Comparison of ENCODE assay signal across 9 mouse cellular contexts in the genomic region with DNA sequence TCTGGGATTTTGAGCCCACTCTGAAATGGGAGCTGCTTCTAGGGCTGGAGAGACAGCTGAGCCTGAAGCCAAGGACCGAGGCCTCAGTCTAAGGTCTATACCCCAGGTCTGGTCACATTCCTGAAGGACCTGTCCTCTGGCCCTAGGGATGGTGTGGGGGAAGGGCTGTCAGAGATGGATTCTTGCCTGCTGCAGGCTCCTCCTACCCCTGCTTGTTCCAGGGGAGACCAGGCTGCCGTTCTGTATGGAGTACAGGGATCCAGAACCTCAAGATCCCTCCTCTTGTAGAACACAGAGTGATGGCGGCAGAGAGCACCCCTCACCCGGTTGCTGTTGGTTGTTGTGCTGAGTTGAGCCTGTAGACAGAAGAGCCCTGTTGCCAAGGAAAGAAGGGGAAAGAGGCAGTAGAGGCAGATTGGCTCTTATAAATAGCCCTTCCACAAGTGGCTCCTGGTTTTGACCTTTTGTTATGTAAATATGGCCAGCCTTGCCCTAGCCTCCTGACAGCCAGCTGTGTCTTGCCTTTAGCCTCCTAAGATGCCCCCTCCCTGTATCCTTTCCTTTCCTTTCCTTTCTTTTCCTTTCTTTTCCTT. TPM values are rescaled to one million over a fixed set of nuclear protein-coding genes. Genes with fewer than 3 reads are reported as not detected.
A peak's percentile ranks its signal among the peaks of the same experiment; 100 is the strongest.
DNase-seq lines count a peak whose midpoint lies in the region; ATAC-seq and TF ChIP-seq lines count a peak whose summit lies in the region.
"Had no signal": no experiment of that assay in that cellular context is flagged by ENCODE, and none has a peak within 500 bp of the region (broad histone marks: within the 10 kb centered on the region; RNA-seq: fewer than 3 reads in every experiment).

No protein-coding gene starts in this region.

- no peak overlapping the region for H3K4me3 ChIP-seq in intestine, embryonic 15.5 days (replicated peaks)
- no peak overlapping the region for H3K4me3 ChIP-seq in intestine, embryonic 16.5 days (ENCODE audit: low read length)
- H3K4me3 ChIP-seq in ES-E14 (ENCODE audit: insufficient read depth in 1 of 2, low read depth in 1 of 2, low read length in 2 of 2, poor library complexity in 1 of 2, severe bottlenecking in 1 of 2), result peak overlapping the region; percentile 25 to 38; a peak in 3 of 4 replicates
- H3K4me3 ChIP-seq in liver, embryonic 13.5 days (replicated peaks), result no peak overlapping the region

- 0 out of 2 replicates have a peak, but pooled peaks have one; percentile 8 for ATAC-seq in intestine, embryonic 15.5 days
- no peak for ATAC-seq in intestine, embryonic 16.5 days
- no peak for ATAC-seq in liver, embryonic 13.5 days (ENCODE audit: low read depth)

- 50% methylated on average over 4 of the region's 4 CpGs for WGBS in intestine, embryonic 15.5 days
- 34% methylated on average over 4 of the region's 4 CpGs for WGBS in intestine, embryonic 16.5 days
- WGBS in liver, embryonic 13.5 days (ENCODE audit: insufficient replicate concordance), result 57% methylated on average over 4 of the region's 4 CpGs

- peaks cover 36% of the 10 kb centered on the region for H3K4me1 ChIP-seq in intestine, embryonic 15.5 days (replicated peaks)
- H3K4me1 ChIP-seq in intestine, embryonic 16.5 days (ENCODE audit: control insufficient read depth, insufficient read depth, low read length), result peaks cover 34% of the 10 kb centered on the region
- H3K4me1 ChIP-seq in ES-E14 (ENCODE audit: control insufficient read depth in 2 of 2, insufficient read depth in 2 of 2, low read length in 2 of 2, poor library complexity in 1 of 2), result peaks cover 21 to 55% of the 10 kb centered on the region in 2 experiments
- peaks cover 70% of the 10 kb centered on the region for H3K4me1 ChIP-seq in liver, embryonic 13.5 days (replicated peaks)

- DNase-seq in ES-E14 (ENCODE audit: low read depth, low spot score), result no peak
- peak; percentile 37 for DNase-seq in embryo, embryonic 10.5 days (ENCODE audit: low spot score)
- no peak for DNase-seq in liver, embryonic 13.5 days
- no peak for DNase-seq in retina, postnatal 1 day
- no peak for DNase-seq in left cerebral cortex, postnatal 14 days (ENCODE audit: low spot score in 2 of 2)
- DNase-seq: adrenal gland, postnatal 25 days; thymus, postnatal 14 days had no signal

- H3K4me2 ChIP-seq in intestine, embryonic 15.5 days (replicated peaks), result no peak overlapping the region
- H3K4me2 ChIP-seq in intestine, embryonic 16.5 days (ENCODE audit: low read depth, low read length), result no peak overlapping the region
- 0 out of 2 replicates have a peak overlapping the region, but pooled peaks have one; percentile 49 for H3K4me2 ChIP-seq in liver, embryonic 13.5 days

- intact Hi-C loops in left cerebral cortex, postnatal 14 days (cut with DNase I), result no loop called here

- peaks cover 18% of the 10 kb centered on the region for H3K36me3 ChIP-seq in intestine, embryonic 15.5 days
- H3K36me3 ChIP-seq in intestine, embryonic 16.5 days (ENCODE audit: control insufficient read depth, insufficient read depth, low read length), result peaks cover 12% of the 10 kb centered on the region
- H3K36me3 ChIP-seq in ES-E14 (ENCODE audit: control insufficient read depth, insufficient read depth, low read length, poor library complexity, severe bottlenecking), result peaks cover 33% of the 10 kb centered on the region
- peaks cover 28% of the 10 kb centered on the region for H3K36me3 ChIP-seq in liver, embryonic 13.5 days

- no peaks in the 10 kb centered on the region for H3K27me3 ChIP-seq in intestine, embryonic 15.5 days (replicated peaks)
- no peaks in the 10 kb centered on the region for H3K27me3 ChIP-seq in intestine, embryonic 16.5 days (replicated peaks; ENCODE audit: control insufficient read depth, insufficient read depth, low read length)
- H3K27me3 ChIP-seq in liver, embryonic 13.5 days, result no peaks in the 10 kb centered on the region

- H3K9ac ChIP-seq in intestine, embryonic 15.5 days, result no peak overlapping the region
- H3K9ac ChIP-seq in intestine, embryonic 16.5 days (ENCODE audit: low read depth, low read length), result no peak overlapping the region
- H3K9ac ChIP-seq in ES-E14 (ENCODE audit: insufficient read depth, low read depth, low read length, poor library complexity, severe bottlenecking), result peak overlapping the region; percentile 48
- H3K9ac ChIP-seq in liver, embryonic 13.5 days, result no peak overlapping the region

- in situ Hi-C loops in ES-E14 (cut with MboI; ENCODE audit: low sequenced_read_pairs in 2 of 2, unreplicated experiment in 2 of 2), result no loop called here

- no peak overlapping the region for H3K27ac ChIP-seq in intestine, embryonic 15.5 days
- no peak overlapping the region for H3K27ac ChIP-seq in intestine, embryonic 16.5 days (ENCODE audit: low read length)
- H3K27ac ChIP-seq in ES-E14 (ENCODE audit: insufficient read depth, low read depth, low read length, poor library complexity, severe bottlenecking), result peak overlapping the region; percentile 76
- H3K27ac ChIP-seq in liver, embryonic 13.5 days, result no peak overlapping the region; the same call in 1 of the 2 replicates

- no peaks in the 10 kb centered on the region for H3K9me3 ChIP-seq in intestine, embryonic 15.5 days
- no peaks in the 10 kb centered on the region for H3K9me3 ChIP-seq in intestine, embryonic 16.5 days (ENCODE audit: control insufficient read depth, low read length)
- H3K9me3 ChIP-seq in ES-E14 (ENCODE audit: control insufficient read depth, insufficient read depth, low read depth, low read length), result no peaks in the 10 kb centered on the region
- H3K9me3 ChIP-seq in liver, embryonic 13.5 days (replicated peaks), result no peaks in the 10 kb centered on the region

TF ChIP-seq in ES-E14, 5 proteins besides CTCF, POLR2A, EP300 and RAD21:
- TF ChIP-seq ZC3H11A (IDR thresholded peaks at IDR 0.05; ENCODE audit: borderline replicate concordance, low read depth, low read length) (no peak), HCFC1 (IDR thresholded peaks at IDR 0.05; ENCODE audit: borderline replicate concordance, insufficient read depth, low read length) (no peak)
TF ChIP-seq in ES-E14: peak in this region for 0.

RNA-seq across cellular contexts. Expression of gene Hic2, which starts 20.7 kb away (rescaled TPM):
- 5.8 and 6.0 TPM in 2 replicates for polyA plus RNA-seq in intestine, embryonic 15.5 days (2015; fragmentation: Nextera tagmentation; extraction: Ambion mirVana)
- polyA plus RNA-seq in intestine, embryonic 16.5 days (2015; fragmentation: Nextera tagmentation; extraction: Ambion mirVana), result 5.3 and 5.5 TPM in 2 replicates
- total RNA-seq in ES-E14 (2012; rRNA removed), result 35.0 and 35.9 TPM in 2 replicates
- polyA plus RNA-seq in liver, embryonic 13.5 days (2015; fragmentation: Nextera tagmentation; extraction: Ambion mirVana), result 2.9 and 3.2 TPM in 2 replicates
- 1 to 10 TPM; 4.8 to 5.0 TPM for total RNA-seq in left cerebral cortex, postnatal 14 days (2021)

RNA-seq across cellular contexts. Expression of gene Tmem191c, which starts 21.8 kb away (rescaled TPM):
- 12.7 and 17.6 TPM in 2 replicates for polyA plus RNA-seq in intestine, embryonic 15.5 days (2015; fragmentation: Nextera tagmentation; extraction: Ambion mirVana)
- 14.5 and 15.2 TPM in 2 replicates for polyA plus RNA-seq in intestine, embryonic 16.5 days (2015; fragmentation: Nextera tagmentation; extraction: Ambion mirVana)
- 45.1 and 68.6 TPM in 2 replicates for total RNA-seq in ES-E14 (2012; rRNA removed)
- 2.8 and 3.2 TPM in 2 replicates for polyA plus RNA-seq in liver, embryonic 13.5 days (2015; fragmentation: Nextera tagmentation; extraction: Ambion mirVana)
- 100 to 1,000 TPM; 118 to 134 TPM for total RNA-seq in left cerebral cortex, postnatal 14 days (2021)

RNA-seq across cellular contexts. Expression of gene Rimbp3, which starts 45.7 kb away (rescaled TPM):
- polyA plus RNA-seq in intestine, embryonic 15.5 days (2015; fragmentation: Nextera tagmentation; extraction: Ambion mirVana), result 0.57 and 0.67 TPM in 2 replicates
- 0.48 and 0.49 TPM in 2 replicates for polyA plus RNA-seq in intestine, embryonic 16.5 days (2015; fragmentation: Nextera tagmentation; extraction: Ambion mirVana)
- 2.6 and 2.9 TPM in 2 replicates for total RNA-seq in ES-E14 (2012; rRNA removed)
- polyA plus RNA-seq in liver, embryonic 13.5 days (2015; fragmentation: Nextera tagmentation; extraction: Ambion mirVana), result 0.12 and 0.14 TPM in 2 replicates
- total RNA-seq in left cerebral cortex, postnatal 14 days (2021), result 1 to 10 TPM; 1.5 to 1.8 TPM

RNA-seq across cellular contexts. Expression of gene Ube2l3, which starts 51.7 kb away (rescaled TPM):
- polyA plus RNA-seq in intestine, embryonic 15.5 days (2015; fragmentation: Nextera tagmentation; extraction: Ambion mirVana), result 352 and 386 TPM in 2 replicates
- polyA plus RNA-seq in intestine, embryonic 16.5 days (2015; fragmentation: Nextera tagmentation; extraction: Ambion mirVana), result 358 and 374 TPM in 2 replicates
- 77.6 and 109 TPM in 2 replicates for total RNA-seq in ES-E14 (2012; rRNA removed)
- 247 and 282 TPM in 2 replicates for polyA plus RNA-seq in liver, embryonic 13.5 days (2015; fragmentation: Nextera tagmentation; extraction: Ambion mirVana)
- 100 to 1,000 TPM; 143 to 144 TPM for total RNA-seq in left cerebral cortex, postnatal 14 days (2021)

Comparison
In these comparisons a context has a peak if more than half of its experiments do, and no peak if none do; other contexts are left out.
1. H3K4me3 ChIP-seq: peak in ES-E14 (2 of 2); none in intestine, embryonic 15.5 days (single experiment), intestine, embryonic 16.5 days (single experiment) and liver, embryonic 13.5 days (single experiment).